29 mouse cellular contexts compared by ENCODE assay signal in the genomic region with DNA sequence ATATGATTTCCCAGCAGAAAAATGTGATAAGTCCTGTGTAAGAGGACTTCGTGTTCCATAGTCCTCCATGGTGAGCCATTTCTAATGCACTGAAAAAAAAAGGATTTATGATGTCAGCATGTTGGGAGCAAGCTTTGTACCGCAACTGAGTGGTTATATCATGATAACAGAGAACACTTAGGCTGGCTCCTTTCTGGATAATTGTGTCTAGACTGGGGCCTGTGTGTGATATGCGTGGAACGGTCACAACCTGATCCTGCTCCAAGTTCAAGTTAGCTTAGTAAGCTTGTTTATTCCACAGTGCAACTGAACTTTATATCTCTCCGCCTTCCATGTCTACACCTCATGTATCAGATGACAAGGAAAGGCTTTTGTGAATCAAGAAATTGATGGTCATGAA.
"Had no signal": no experiment of that assay in that cellular context is flagged by ENCODE, and none has a peak within 500 bp of the region (broad histone marks: within the 10 kb centered on the region; RNA-seq: fewer than 3 reads in every experiment).

No protein-coding gene starts in this region.

- H3K9me3 ChIP-seq: embryonic facial prominence, embryonic 10.5 days; embryonic facial prominence, embryonic 12.5 days; embryonic facial prominence, embryonic 13.5 days; embryonic facial prominence, embryonic 15.5 days; forebrain, embryonic 10.5 days; forebrain, embryonic 12.5 days; forebrain, embryonic 13.5 days; forebrain, embryonic 15.5 days had no signal

- H3K9ac ChIP-seq: embryonic facial prominence, embryonic 12.5 days; embryonic facial prominence, embryonic 13.5 days; embryonic facial prominence, embryonic 15.5 days; forebrain, embryonic 12.5 days; forebrain, embryonic 13.5 days; forebrain, embryonic 15.5 days; forebrain, postnatal 0 days had no signal

- H3K4me2 ChIP-seq: embryonic facial prominence, embryonic 12.5 days; embryonic facial prominence, embryonic 13.5 days; embryonic facial prominence, embryonic 15.5 days; forebrain, embryonic 12.5 days; forebrain, embryonic 13.5 days; forebrain, embryonic 15.5 days had no signal

- DNase-seq: cerebellum, adult 2 months; cerebellum, adult 8-10 months; cerebellum, adult 9-10 months; cerebellum, adult 9-11 months; cerebellum, postnatal 10 days; cerebellum, postnatal 14 days; cerebellum, postnatal 25 days; cerebellum, postnatal 36 days; embryo, embryonic 11 days; forebrain, postnatal 0 days; gastrocnemius, adult 2 months; gastrocnemius, postnatal 10 days; gastrocnemius, postnatal 14 days; gastrocnemius, postnatal 25 days; gastrocnemius, postnatal 36 days; heart, adult 11 months; heart, adult 18-20 months; heart, adult 2 months had no signal

- H3K36me3 ChIP-seq: embryonic facial prominence, embryonic 10.5 days; embryonic facial prominence, embryonic 12.5 days; embryonic facial prominence, embryonic 13.5 days; embryonic facial prominence, embryonic 15.5 days; forebrain, embryonic 10.5 days; forebrain, embryonic 12.5 days; forebrain, embryonic 15.5 days had no signal

- H3K27me3 ChIP-seq: embryonic facial prominence, embryonic 12.5 days; embryonic facial prominence, embryonic 13.5 days; embryonic facial prominence, embryonic 15.5 days; forebrain, embryonic 12.5 days; forebrain, embryonic 13.5 days; forebrain, embryonic 15.5 days had no signal

- H3K4me1 ChIP-seq: embryonic facial prominence, embryonic 10.5 days; embryonic facial prominence, embryonic 12.5 days; embryonic facial prominence, embryonic 13.5 days; embryonic facial prominence, embryonic 15.5 days; forebrain, embryonic 10.5 days; forebrain, embryonic 12.5 days; forebrain, embryonic 13.5 days had no signal

- H3K4me3 ChIP-seq: embryonic facial prominence, embryonic 10.5 days; embryonic facial prominence, embryonic 12.5 days; embryonic facial prominence, embryonic 13.5 days; embryonic facial prominence, embryonic 15.5 days; erythroblast, embryonic 14.5 days; forebrain, embryonic 10.5 days; forebrain, embryonic 12.5 days; forebrain, embryonic 13.5 days; forebrain, embryonic 15.5 days; gastrocnemius, adult 2 months; heart, adult 2 months had no signal

- H3K27ac ChIP-seq: embryonic facial prominence, embryonic 10.5 days; embryonic facial prominence, embryonic 12.5 days; embryonic facial prominence, embryonic 13.5 days; embryonic facial prominence, embryonic 15.5 days; forebrain, embryonic 10.5 days; forebrain, embryonic 12.5 days; forebrain, embryonic 13.5 days; forebrain, embryonic 15.5 days; gastrocnemius, adult 2 months; heart, adult 2 months had no signal

- ATAC-seq: forebrain, embryonic 13.5 days; forebrain, embryonic 14.5 days; forebrain, embryonic 15.5 days; forebrain, embryonic 16.5 days; forebrain, postnatal 0 days had no signal
